Mouse (Mus musculus) thymus, postnatal 14 days (tissue): ENCODE data around the gene St5.

Source experiments
- DNase-seq: peaks from one replicate; pipeline ENCODE4 v3.0.0; 2021

St5 gene

DNA sequence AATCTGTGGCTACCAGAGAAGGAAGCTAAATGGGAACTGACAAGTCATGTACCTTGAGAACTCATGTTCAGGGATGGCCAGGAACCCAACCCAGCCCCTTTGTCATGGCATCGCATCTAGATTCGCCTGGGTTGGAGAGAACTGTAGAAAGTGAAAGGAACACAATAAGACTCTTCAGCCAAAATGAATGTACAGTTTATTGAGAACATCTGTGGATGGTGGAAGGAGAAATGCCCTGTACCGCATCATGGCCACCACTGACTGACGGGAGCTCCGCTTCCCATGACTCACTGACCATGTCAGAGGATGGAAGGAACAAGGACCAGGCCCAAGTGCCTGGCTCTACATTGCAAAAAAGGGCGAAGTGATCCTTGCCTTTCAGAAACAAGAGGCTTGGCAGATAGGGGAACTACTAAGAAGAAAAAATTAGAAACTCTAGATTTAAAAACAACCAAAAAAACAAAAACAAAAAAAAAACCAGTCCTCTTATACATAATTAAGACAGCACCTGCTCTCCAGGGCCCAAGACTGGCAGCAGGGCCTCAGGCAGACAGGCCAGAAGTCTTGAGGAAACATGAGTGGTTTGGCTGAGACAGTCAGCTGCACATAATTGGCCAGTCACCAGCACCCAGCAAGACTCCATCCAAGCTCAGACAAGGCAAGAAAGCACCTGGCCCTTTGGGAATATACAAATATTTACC, 179.5 kb downstream of the St5 start:
- DNase-seq: no peak

DNA sequence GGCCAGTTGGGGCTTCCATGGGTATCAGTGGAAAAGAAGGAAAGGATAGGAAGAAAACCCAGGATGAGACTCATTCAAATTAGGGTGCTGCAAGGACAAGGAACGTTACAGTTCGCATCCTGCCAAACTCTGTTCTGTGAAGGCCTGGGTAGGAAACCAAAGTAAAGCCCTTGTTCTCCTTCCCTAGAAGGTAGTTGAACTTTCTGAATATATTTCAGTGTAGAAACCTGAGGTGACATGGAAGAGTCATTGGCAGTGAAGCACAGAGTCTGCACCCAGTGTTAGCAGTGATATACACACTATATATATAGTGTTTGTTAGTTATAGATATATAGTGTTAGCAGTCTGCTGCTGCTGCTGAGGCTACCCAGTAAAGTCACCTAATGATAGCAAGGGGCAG, 180.1 kb downstream of the St5 start:
- no peak for DNase-seq

GRCm38 (mm10) chr7:109522084-109522483, 181.3 kb downstream of the St5 start:
- DNase-seq: no peak

DNA sequence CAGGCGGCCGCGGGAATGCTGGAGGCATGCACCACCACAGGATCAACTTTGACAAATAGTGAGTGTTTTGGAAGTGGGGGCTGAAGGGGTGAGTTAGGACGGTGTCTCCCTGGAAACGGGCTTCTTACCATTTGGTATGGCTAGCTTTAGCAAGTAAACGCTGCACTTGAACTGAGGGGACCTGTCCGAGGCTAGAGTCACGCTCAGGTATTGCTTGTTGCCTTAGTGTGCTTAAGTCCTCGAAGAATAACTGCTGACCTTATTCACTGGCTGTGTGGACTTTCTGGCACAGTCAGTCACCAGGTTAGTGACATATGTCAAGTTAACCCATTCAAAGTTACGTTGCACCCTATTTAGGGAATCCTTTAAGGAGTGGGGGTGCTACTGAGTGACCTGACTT, 183.5 kb downstream of the St5 start:
- DNase-seq: no peak

DNA sequence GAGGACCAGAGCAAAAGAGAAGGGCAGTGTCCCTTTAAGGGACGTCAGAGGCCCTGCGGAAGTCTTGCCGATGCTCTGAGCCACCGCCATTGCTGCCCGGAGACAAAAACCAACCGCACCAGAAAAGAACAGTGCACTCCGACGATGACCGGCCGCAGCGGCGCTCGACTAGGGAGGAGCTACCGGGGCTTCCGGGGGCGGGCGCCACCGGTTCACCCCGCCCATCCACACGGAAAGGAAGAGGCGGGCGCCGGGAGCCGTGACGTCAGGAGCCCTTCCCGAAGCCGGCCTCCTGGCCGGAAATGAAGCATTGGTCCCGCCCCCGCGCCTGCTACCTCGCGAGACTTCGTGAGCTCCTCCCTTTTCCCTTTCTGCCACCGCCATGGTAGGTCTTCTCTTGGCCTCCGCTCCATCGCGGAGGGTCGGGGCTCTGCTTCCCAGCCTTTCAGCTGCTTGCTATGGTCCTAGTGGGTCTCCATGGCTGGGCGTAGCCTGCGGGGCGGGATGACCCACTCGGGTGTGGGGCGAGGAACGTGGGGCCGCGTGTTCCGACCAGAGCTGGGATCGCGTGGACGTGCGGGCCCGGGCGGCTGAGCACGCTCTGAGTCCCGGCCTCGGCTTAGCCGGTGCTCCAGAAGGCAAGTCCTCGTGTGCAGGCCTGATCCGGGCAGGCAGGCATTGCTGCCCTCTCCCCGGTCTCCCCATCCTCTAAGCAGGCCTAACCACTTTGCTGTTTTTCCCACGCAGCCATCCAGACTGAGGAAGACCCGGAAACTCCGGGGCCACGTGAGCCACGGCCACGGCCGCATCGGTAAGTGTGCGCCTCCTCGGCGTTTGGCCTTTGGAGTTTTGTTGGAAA, 184.3 kb downstream of the St5 start, which contains the start of gene Rpl27a:
Gene Rpl27a (plus strand): TSS at position 310 of the 859 bp plus-strand sequence.
- peak; percentile 99 for DNase-seq

GRCm38 (mm10) chr7:109518036-109518681, 185.2 kb downstream of the St5 start:
- DNase-seq: no peak

- no peak for DNase-seq
These were observed 186.9 kb downstream of the St5 start for GRCm38 (mm10) chr7:109516500-109516899.

- no peak for DNase-seq
These were observed 191.6 kb downstream of the St5 start for GRCm38 (mm10) chr7:109511838-109512237.

- no peak for DNase-seq
These were observed 192.6 kb downstream of the St5 start for GRCm38 (mm10) chr7:109510799-109511198.

GRCm38 (mm10) chr7:109508034-109508433, 195.4 kb downstream of the St5 start, which contains the start of gene Trim66:
Gene Trim66 (minus strand): TSS chr7:109508134.
- no peak for DNase-seq

- DNase-seq: no peak
These were observed 195.8 kb downstream of the St5 start for GRCm38 (mm10) chr7:109507572-109507971.

- DNase-seq: peak; percentile 14
These were observed 196.3 kb downstream of the St5 start for GRCm38 (mm10) chr7:109507119-109507518.

GRCm38 (mm10) chr7:109497507-109497906, 205.9 kb downstream of the St5 start:
- no peak for DNase-seq

DNA sequence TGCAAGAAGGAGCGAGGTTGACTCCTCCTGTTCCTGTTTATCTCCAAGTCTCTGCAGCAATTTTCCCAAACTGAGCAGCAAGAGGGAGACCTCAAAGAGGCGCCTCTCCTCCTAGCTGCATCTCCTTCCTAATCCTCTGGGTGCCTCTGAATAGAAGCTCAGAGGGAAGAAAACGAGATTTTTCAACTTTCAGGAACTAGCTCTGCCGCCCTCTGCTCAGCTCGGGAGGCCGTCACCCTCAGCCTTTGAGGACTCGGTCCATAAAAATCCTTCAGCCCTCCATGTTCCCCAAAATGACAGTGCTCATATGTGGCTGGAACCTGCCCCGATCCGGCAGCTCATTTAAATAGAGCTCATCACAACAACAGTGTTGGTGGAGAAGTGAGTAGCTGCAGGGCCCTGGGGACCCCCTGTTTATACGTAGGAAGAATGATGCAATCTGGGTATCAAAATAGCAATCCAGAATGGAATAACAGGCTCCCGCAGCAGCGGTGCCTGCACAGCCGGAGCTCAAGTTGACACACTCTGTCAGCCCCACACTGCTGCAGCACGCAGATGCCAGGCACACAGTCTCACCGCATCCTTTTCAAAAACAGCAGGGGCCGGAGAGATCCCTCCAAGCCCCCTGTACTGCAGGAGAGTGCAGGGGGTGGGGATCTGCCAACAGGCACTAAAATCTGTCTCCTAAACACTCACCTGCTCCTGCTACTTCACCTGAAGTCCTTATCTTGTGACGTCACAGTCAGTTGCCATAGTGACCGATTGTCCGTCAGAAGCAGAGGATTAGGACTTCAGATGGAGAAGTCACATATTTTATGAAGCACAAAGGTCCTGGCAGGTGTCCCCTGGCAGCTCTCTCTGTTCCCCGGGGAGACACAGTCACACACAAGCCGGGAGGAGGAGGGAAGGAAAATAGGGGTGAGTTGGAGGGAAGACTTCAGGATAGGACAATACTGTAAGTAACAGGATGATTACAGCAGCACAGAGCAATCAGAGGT, 209.8 kb downstream of the St5 start:
- DNase-seq: no peak

GRCm38 (mm10) chr7:109492616-109493318, 210.6 kb downstream of the St5 start:
- DNase-seq: no peak

- no peak for DNase-seq
These were observed 219.2 kb downstream of the St5 start for GRCm38 (mm10) chr7:109484221-109484620.

- DNase-seq: peak; percentile 9
These were observed 222.6 kb downstream of the St5 start for GRCm38 (mm10) chr7:109480765-109481197.

DNA sequence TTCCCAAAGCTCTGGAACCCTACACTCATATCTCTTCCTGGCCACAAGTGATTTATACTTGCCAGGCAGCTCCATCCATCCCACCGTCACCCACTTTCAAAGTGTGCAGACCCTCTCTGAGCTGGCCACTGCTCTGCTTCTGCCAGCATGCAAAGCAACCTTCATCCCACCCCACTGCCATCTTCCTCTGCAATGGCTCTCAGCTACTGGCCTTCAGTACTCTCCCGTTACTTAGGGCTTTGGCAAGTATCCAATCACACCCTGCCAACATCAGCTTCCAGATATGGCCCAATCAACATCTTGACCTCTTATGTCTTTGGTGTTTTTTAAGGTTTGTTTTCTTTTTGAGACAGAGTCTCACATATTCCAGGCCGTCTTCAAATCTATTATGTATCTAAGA, 225.5 kb downstream of the St5 start:
- no peak for DNase-seq
